Mouse (Mus musculus): ENCODE measurements around the gene Golga5.

- no peak for TF ChIP-seq POLR2AphosphoS2 (IDR thresholded peaks at IDR 0.05; ENCODE audit: low read depth, low read length)
- no peak for TF ChIP-seq POLR2A (IDR thresholded peaks at IDR 0.05; ENCODE audit: low read depth, low read length)
- TF ChIP-seq ZC3H11A (IDR thresholded peaks at IDR 0.05; ENCODE audit: low read depth, low read length), result no peak
- TF ChIP-seq SIN3A (IDR thresholded peaks at IDR 0.05; ENCODE audit: low read length), result no peak
- TF ChIP-seq EP300 (IDR thresholded peaks at IDR 0.05; ENCODE audit: low read length), result no peak
- no peak for TF ChIP-seq PAX5 (IDR thresholded peaks at IDR 0.05; ENCODE audit: low read length)
- TF ChIP-seq USF1 (IDR thresholded peaks at IDR 0.05; ENCODE audit: low read depth, low read length), result no peak
- peak in 1 of 2 experiments; percentile 61; a peak in 2 of 4 replicates for TF ChIP-seq CTCF (conservative IDR thresholded peaks at IDR 0.05 in 1 of 2, IDR thresholded peaks at IDR 0.05 in 1 of 2; ENCODE audit: low read depth in 2 of 2, low read length in 2 of 2)
These were observed 4.3 kb upstream of the Golga5 start for GRCm38 (mm10) chr12:102464650-102465049.
